Mouse (Mus musculus) lung, postnatal 0 days (tissue): ENCODE data around the gene Gria2.

Source experiments
- CTCF ChIP-seq: IDR thresholded peaks from 2 replicates; pipeline ENCODE4 v1.5.1; 2016; ENCODE audit warnings: antibody characterized with exemption, mild to moderate bottlenecking
- EP300 ChIP-seq: IDR thresholded peaks from 2 replicates; pipeline ENCODE4 v1.6.1; 2016; ENCODE audit warnings: antibody characterized with exemption, mild to moderate bottlenecking, control low read depth

DNA sequence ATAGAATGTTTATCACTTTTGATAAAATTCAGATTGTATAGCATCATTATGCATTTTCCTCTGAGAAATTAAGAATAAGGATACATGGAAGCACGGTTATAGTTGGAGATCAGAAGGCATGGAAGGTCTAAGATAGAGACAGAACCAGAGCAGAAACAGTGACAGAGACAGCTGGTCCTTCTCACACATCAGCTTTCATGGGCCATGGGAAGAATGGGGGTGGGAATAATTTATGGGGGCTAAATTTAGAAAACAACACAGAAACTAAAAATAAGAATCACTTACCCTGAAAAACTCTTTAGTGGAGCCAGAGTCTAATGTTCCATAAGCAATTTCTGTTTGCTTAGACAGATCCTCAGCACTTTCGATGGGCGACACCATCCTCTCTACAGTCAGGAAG is 100.5 kb downstream of the Gria2 start:
- no peak for TF ChIP-seq EP300
- TF ChIP-seq CTCF, result no peak
